Mouse (Mus musculus) sigmoid colon, adult 10 weeks (tissue): ENCODE data around the gene Slc13a3. TPM values are rescaled to one million over a fixed set of nuclear protein-coding genes. Genes with fewer than 3 reads are reported as not detected.

ENCODE experiments used
- polyA plus RNA-seq: library from polyadenylated mRNA; stranded (reverse); fragments of 350-450 nt; fragmentation: Illumina TruSeq; extraction: RNeasy Lipid Tissue Mini Kit (QIAGEN cat#74804); gene quantifications from one replicate; pipeline ENCODE4 v1.2.3, GENCODE M21; 2014; ENCODE audit warnings: low read depth, low replicate concordance

Slc13a3 gene
- polyA plus RNA-seq = not detected

GRCm38 (mm10) chr2:165473003-165473402, at the start of gene Slc13a3:
Slc13a3 (minus strand) TSS chr2:165473230.

GRCm38 (mm10) chr2:165503259-165504203, 30.5 kb upstream of the Slc13a3 start, which contains the start of gene Slc2a10:
Slc2a10 (plus strand) TSS chr2:165503787.

GRCm38 (mm10) chr2:165492648-165493553, 19.9 kb upstream of the Slc13a3 start, which contains the start of gene Trp53rka:
Trp53rka (minus strand) TSS chr2:165493324.

GRCm38 (mm10) chr2:165387844-165388495, 85.1 kb downstream of the Slc13a3 start, which contains the start of gene Zfp334:
Zfp334 (minus strand) TSS chr2:165388259.

GRCm38 (mm10) chr2:165368496-165368895, 104.5 kb downstream of the Slc13a3 start, which contains the start of gene Zfp663:
Zfp663 (minus strand) TSS chr2:165368729.

Other genes starting within 250 kb of the Slc13a3 start
- gene Cdh22, start 238.4 kb downstream of the Slc13a3 start, polyA plus RNA-seq = not detected
- gene Slc35c2, start 185.4 kb downstream of the Slc13a3 start, polyA plus RNA-seq = 2.8 TPM
- 4.4 TPM for gene Elmo2, start 146.8 kb downstream of the Slc13a3 start, polyA plus RNA-seq
- gene Zfp663, start 104.5 kb downstream of the Slc13a3 start, polyA plus RNA-seq = not detected
- gene Zfp334, start 85.0 kb downstream of the Slc13a3 start, polyA plus RNA-seq = 1.4 TPM
- not detected for gene Ocstamp, start 72.8 kb downstream of the Slc13a3 start, polyA plus RNA-seq
- 3.9 TPM for gene Trp53rka, start 20.1 kb upstream of the Slc13a3 start, polyA plus RNA-seq
- gene Slc2a10, start 30.6 kb upstream of the Slc13a3 start, polyA plus RNA-seq = 3.2 TPM
- gene Eya2, start 121.8 kb upstream of the Slc13a3 start, polyA plus RNA-seq = not detected